Mouse (Mus musculus): ENCODE measurements at regions not wholly inside any gene's neighbourhood (a gene's known extent, or its start where the extent isn't known, plus 50 kb on each side); places are given as distances from the start of the nearest gene placed in this dataset.

DNA sequence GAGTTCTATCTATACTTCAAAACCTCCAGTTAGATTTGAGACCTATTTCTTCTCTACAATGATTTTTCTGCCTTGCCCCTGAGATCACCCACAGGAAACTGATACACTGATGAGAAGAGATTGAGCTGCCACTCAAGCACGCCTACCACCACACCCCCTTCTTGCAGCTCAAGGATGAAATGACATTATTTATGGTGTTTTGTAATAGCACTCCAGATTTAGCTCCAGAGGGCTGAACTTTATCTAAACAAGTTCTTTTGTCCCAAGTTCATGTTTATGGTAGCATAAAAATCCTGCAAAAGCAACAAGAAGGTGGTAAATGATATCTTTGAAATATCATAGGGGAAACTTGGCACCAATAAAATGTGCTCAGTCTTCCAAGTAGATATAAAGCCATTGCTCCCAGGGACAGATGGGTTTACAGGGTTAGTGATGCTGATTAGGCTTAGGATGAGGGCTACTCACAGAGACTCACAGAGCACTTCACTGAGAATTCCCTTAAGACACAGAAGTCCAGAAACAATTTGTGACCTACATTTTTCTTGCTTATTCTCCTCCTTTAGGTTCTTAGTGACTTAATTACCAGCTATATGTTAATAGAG is 538.4 kb upstream of the Sema6d start:
- no peak for TF ChIP-seq CTCF (conservative IDR thresholded peaks at IDR 0.05; ENCODE audit: low read length)
- TF ChIP-seq POU5F1 (IDR thresholded peaks at IDR 0.05; ENCODE audit: borderline replicate concordance, low read length), result no peak

All from E14TG2a.4 (cell line).